Mouse (Mus musculus) megakaryocyte, embryonic 14.5 days (primary cell): Measurements from ENCODE around the gene Phactr3.

Experiments
- FLI1 ChIP-seq: IDR thresholded peaks from 2 replicates; pipeline ENCODE4 v1.6.1; 2012; ENCODE audit warnings: low read length, inconsistent platforms, mixed read lengths
- GATA1 ChIP-seq: IDR thresholded peaks from 3 replicates; pipeline ENCODE4 v1.6.1; 2012; ENCODE audit warnings: mixed read lengths, low read length, inconsistent platforms, borderline replicate concordance

DNA sequence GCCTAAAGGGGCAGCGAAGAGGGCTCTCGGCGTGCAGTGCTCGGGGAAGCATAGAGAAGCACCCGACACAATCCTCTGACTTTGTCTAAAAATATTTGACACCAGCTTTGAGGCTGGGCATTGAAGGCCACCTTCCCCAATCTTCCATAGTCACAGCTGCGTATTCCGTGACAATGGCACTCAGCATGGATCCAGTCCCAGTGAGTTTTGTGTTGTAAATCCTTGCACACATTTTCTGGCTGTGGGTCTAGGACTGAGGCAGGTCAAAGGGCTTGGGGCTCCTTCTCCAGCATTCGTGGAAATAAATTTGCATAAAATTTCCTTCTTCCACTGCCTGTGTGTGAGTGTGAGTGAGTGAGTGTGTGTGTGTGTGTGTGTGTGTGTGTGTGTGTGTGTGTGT, 51.2 kb downstream of the Phactr3 start:
- no peak for TF ChIP-seq FLI1
- TF ChIP-seq GATA1, result no peak
